Mouse (Mus musculus) cerebellum, adult 2 months (tissue): ENCODE results near the gene 9330182L06Rik.

Source experiments
- CTCF ChIP-seq: fragments of 200-500 bp; IDR thresholded peaks from 2 replicates; pipeline ENCODE4 v1.5.1; 2011; ENCODE audit warnings: low read depth, mild to moderate bottlenecking, control low read depth, low read length, moderate library complexity, borderline replicate concordance; ENCODE audit not compliant: insufficient read depth
- POLR2A ChIP-seq: fragments of 200-500 bp; IDR thresholded peaks from 2 replicates; pipeline ENCODE4 v1.6.1; 2011; ENCODE audit warnings: low read length, control low read depth, borderline replicate concordance; ENCODE audit not compliant: insufficient read depth

- TF ChIP-seq POLR2A, result no peak
- no peak for TF ChIP-seq CTCF
These were observed 162.8 kb downstream of the 9330182L06Rik start for GRCm38 (mm10) chr5:9428728-9429127.
